Mouse (Mus musculus) right cerebral cortex, adult 18-20 months (tissue): ENCODE results near the gene Tmf1.
A peak's percentile ranks its signal among the peaks of the same experiment; 100 is the strongest.

Experiments used
- DNase-seq: peaks from one replicate; pipeline ENCODE4 v3.0.0; 2022; ENCODE audit warnings: mixed read lengths

Gene Tmf1

GRCm38 (mm10) chr6:97178491-97179366 lies at the start of gene Tmf1:
Gene Tmf1 (minus strand): TSS chr6:97179122.
- DNase-seq = peak; percentile 97

- DNase-seq = no peak
These were observed 48.3 kb upstream of the Tmf1 start for GRCm38 (mm10) chr6:97227067-97227847.

GRCm38 (mm10) chr6:97226083-97226491 lies 47.2 kb upstream of the Tmf1 start:
- no peak for DNase-seq

- no peak for DNase-seq
These were observed 45.6 kb upstream of the Tmf1 start for GRCm38 (mm10) chr6:97224505-97224904.

GRCm38 (mm10) chr6:97223566-97223965 lies 44.6 kb upstream of the Tmf1 start:
- DNase-seq = no peak

- DNase-seq = no peak
These were observed 44.1 kb upstream of the Tmf1 start for GRCm38 (mm10) chr6:97222931-97223467.

GRCm38 (mm10) chr6:97222321-97222720 lies 43.4 kb upstream of the Tmf1 start:
- DNase-seq = no peak

- DNase-seq = peak; percentile 85
These were observed 42.5 kb upstream of the Tmf1 start for GRCm38 (mm10) chr6:97221205-97222025.

GRCm38 (mm10) chr6:97220672-97221071 lies 41.8 kb upstream of the Tmf1 start:
- no peak for DNase-seq

- no peak for DNase-seq
These were observed 37.4 kb upstream of the Tmf1 start for GRCm38 (mm10) chr6:97216154-97216821.

GRCm38 (mm10) chr6:97211981-97212380 lies 33.1 kb upstream of the Tmf1 start:
- DNase-seq = peak; percentile 75

GRCm38 (mm10) chr6:97210962-97211601 lies 32.2 kb upstream of the Tmf1 start:
- DNase-seq = no peak

- peak; percentile 93 for DNase-seq
These were observed 31.5 kb upstream of the Tmf1 start, which contains the start of gene Arl6ip5 for GRCm38 (mm10) chr6:97210191-97210961. Gene Arl6ip5 (plus strand): TSS chr6:97210689.

GRCm38 (mm10) chr6:97209751-97210150 lies 30.8 kb upstream of the Tmf1 start:
- DNase-seq = no peak

GRCm38 (mm10) chr6:97209201-97209600 lies 30.3 kb upstream of the Tmf1 start:
- DNase-seq = no peak

- DNase-seq = no peak
These were observed 29.5 kb upstream of the Tmf1 start for GRCm38 (mm10) chr6:97208406-97208805.

- DNase-seq = no peak
These were observed 28.2 kb upstream of the Tmf1 start for GRCm38 (mm10) chr6:97207085-97207484.

- peak; percentile 99 for DNase-seq
These were observed 26.5 kb upstream of the Tmf1 start, which contains the start of gene Uba3 for GRCm38 (mm10) chr6:97205439-97205885. Gene Uba3 (minus strand): TSS chr6:97205647.

GRCm38 (mm10) chr6:97204952-97205351 lies 26.0 kb upstream of the Tmf1 start:
- DNase-seq = no peak

- no peak for DNase-seq
These were observed 25.4 kb upstream of the Tmf1 start for GRCm38 (mm10) chr6:97204252-97204869.
